Mouse (Mus musculus): ENCODE results near the gene Pitx2.
A peak's percentile ranks its signal among the peaks of the same experiment; 100 is the strongest.

Gene Pitx2

DNA sequence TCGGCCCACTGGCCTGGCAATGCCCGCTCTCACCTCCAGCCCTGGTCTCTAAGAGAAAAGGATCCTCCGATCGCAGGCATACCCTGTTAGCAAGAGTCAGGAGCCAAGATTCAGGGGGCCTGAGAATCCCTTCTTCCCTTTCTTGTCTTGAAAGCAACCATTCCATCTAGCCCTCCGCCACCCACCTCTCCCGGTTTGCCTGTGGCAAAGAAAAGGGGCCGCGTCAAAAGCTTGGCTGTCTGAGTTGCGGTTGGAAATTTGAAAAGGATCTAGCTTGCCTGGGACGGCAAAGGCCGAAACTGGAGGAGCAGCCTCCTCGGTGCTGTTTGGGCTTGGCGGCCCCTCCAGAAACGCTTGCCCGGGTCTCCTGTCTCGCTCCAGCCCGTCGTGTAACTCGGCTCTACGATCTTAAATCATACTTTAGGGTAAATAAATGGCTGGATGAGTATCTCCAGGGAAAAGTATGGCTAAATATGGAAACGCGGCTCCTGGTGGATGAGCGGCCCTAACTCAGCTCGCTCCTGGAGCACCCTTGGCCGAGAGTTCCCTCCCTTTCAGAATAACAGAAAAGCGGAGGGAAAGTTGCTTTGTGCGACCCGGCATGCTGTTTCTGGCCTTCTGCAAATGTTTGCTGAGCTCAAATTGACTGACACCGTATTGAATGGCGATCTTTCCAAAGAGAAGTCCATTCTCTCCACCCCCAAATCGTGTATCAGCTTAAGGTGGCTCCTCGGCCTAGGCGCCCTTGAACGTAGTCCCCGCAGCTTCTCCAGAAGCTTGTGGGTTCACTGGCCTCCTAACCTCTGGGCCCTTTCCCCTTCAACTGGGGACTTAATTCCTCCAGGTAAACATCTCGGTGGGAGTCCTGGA is 3.4 kb downstream of the Pitx2 start:
- DNase-seq, result no peak

DNA sequence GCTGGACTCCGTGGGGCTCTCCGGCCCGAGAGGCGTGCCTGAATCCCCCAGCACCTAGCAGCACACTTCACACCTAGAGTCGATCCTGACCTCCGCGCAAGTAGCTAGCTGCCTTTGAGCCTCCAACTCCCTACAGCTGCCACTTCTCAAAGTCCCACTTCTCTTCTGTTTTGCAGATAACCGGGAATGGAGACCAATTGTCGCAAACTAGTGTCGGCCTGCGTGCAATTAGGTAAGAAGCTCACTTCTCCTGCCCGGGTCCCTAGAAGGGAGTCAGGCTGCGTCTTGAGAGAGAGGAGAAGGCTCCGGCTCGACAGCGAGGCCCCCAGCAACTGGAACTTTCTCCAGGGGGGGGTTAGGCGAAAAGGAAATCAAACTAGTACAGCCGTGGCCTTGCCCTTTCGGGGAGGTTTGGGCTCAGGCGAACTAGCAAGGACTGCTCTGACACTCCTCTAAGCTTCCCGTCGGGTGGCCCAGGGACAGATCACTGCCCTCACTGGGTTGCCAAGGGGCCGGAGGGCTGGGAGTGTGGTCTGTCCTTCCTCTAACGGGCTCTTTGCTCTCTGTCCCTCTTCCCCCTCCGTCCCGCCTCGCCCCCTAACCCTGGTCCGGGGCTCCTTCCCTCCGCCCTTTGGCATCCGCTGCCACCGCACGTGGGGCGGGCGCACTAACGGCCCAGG is 4.2 kb downstream of the Pitx2 start:
- DNase-seq, result no peak

DNA sequence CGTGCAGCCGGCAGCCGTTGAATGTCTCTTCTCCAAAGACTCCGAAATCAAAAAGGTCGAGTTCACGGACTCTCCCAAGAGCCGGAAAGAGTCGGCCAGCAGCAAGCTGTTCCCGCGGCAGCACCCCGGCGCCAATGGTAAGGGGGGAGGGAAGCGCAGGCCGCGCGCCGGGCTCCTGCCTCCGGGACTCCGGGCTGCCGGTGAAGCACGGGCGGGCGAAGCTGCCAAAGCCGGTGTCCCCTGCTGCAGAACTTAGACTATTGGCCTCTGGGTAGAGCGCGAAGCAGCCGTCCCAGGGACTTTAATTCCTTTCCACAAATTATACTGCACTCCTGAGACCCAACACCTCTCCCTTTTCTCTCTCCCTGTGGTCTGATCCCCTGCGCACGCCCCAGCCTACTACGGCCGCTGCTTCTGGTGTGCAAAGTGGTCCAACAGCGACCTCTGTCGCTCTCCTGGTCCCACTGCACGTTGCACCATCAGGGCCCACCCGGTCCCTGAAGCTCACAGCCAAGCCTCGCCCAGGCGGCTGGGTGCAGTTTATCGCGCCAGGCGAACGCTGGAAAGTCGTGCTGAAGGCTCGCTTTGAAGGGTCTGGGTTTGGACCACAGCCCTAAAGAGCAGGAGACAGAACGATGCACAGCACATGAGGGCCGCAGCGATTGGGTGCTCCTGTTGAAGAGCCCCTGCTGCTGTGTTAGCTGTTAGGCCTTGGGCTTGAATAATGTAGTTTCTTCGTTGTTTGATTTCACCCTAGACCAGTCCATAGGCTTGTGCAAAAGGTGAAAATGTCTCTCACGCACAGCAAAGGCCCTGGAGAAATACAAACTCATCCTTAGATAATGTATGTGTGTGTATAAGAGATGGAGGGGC is 5.0 kb downstream of the Pitx2 start:
- DNase-seq, result no peak

DNA sequence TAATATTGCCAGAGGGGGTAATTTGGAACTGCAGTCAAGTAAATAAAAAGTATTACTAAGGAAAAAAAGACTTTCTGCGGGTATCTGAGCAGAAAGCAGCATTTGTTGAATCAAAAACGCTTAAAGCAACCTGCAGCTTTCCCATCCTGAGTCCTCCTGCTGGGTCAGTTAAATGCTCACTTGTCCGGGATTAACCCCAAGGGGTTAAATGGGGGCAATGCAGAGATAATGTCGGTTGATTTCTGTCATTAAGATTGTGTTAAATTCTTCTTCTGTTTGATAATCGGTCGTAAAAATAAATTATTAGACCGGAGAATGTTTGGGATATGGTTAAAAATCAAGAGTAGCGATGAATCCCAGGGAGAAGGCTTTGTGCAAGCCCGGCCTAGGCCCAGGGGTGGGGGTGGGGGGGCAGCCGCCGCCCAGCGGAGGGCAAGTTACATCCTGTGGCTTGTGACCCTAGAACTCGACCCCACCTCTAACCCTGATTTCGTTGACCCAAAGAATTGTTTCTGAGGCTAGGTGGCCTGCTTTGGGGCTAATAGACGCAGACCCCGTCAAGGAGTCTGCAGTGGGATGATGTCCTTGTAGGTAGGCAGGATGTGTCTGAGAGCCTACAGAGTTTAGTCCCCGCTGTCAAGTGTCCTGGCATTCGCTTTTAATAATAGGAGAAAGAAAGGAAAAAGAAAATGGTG is 6.0 kb downstream of the Pitx2 start:
- no peak for DNase-seq

DNA sequence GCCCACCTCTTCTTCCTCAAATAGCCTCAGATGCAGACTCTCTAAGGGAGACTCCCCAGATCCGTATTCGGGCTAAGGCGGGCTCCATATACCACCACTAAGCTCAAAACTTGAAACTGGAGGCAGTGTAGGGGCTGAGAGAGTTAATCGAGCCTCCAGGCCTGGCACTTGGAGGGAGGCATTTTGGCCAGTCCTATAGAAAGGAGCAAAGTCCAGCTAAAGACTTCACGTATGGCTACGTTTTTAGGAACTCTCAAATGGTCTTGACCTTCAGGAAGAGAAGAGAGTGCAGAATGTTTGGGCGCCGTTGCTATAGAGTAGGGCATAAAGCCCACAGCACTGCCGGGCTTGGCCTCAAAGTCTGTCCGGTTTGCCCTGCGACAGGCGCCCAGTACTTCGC is 7.1 kb downstream of the Pitx2 start:
- DNase-seq, result no peak

DNA sequence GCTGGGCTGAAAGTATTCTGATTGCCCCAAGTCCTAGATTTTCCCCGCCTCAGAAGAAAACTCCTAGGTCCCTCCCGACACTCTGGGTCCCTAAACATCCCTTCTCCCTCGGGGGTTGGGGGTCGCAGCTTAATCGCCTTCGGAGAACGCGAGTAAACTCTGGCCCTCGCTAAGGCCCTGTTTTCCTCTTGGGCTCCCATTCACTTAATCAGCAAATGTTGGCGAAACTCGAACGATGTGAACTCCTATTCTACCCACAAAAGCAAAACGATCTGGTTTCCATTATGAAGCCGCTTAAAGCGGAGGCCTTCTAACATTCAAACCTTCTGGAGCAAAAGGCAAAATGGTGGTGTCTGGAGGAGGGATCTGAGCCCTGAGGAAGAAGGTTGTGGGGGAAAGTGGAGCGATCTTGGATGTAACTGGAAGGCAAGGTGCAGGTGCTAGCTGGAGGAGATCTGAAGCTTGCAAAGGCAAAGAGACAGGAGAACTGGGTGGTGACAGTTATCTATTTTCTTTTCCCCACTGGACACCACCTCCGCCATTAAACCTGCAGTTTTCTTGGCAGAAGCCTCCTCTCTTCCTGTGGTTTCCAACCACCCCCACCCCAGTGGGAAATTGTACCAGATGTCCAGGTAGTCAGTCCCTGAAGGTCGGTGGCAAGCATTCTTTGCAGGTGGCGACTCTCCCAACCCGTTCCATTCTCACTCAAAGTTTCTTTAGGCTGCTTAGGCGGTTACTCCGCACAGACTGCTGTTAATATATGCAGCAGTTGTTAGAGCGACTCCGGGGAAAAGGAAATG is 7.8 kb downstream of the Pitx2 start:
- DNase-seq, result no peak

DNA sequence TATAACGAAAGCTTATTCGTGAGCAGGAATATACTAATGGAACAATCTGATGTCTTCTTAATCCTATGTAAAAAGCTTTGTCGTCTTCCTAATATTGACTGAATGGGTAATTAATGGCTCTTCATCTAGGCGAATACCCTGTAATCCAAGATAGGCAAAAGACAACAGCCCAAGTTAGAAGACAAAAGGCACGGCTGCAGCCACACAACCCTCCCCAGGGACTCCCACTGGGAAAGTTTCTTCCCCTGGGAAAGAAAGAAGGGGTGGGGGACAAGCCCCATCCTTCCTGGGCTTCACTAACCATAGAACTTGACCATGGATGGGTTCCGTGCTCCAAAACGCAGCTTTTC is 8.3 kb downstream of the Pitx2 start:
- no peak for DNase-seq

DNA sequence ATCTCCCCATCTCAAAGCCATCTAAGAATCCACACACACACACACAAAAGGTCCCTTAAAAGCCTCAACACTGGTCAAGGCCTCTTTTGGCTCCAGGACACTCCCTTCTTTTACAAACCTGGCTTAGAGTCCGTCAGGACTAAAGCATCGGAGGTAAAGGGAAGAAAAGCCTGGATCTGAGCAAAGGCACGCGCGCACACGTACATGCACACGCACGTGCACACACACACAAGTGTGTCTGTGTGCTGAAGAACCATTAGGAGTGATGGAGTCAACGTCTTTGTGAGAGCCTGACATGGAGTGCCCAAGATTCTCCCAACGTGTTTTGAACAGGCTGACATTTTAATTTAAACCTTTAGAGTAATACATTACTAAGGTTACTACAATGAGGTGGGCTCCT is 8.7 kb downstream of the Pitx2 start:
- no peak for DNase-seq

DNA sequence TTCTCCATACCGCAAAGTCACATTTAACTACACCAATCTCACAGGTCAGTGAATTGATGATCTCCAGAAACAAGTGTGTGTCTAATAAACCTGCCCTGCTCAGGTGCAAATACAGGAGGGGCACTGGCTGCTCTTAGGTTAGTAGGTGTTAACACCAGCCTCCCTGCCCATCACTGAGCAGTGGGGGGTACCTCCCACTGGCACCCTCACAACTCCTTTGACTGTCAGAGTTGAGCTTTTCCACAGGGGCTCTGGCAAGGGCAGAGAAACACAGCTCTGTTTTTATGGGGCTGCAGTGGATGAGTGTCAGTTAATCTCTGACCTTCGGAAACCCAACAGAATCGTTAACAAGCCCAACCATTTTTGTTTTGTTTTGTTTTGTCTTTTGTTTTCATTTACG is 9.6 kb downstream of the Pitx2 start:
- DNase-seq, result no peak

DNA sequence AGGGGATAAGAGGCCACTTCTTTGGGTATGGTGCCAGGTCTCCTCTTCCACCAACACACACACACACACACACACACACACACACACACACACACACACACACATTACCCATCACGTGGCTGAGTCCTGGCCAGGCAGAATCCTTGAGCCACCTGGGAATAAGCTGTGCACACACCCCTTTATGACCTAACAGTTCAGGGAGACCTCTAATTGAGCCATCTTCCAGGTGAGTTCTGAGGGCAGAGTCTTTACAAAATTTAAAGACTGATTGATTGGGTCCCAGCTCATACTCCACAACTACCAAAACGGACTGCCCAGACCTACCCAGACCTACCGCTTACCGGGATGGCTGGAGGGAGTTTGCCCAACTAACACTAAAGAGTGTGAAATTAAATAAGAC is 10.1 kb downstream of the Pitx2 start:
- DNase-seq, result no peak

DNA sequence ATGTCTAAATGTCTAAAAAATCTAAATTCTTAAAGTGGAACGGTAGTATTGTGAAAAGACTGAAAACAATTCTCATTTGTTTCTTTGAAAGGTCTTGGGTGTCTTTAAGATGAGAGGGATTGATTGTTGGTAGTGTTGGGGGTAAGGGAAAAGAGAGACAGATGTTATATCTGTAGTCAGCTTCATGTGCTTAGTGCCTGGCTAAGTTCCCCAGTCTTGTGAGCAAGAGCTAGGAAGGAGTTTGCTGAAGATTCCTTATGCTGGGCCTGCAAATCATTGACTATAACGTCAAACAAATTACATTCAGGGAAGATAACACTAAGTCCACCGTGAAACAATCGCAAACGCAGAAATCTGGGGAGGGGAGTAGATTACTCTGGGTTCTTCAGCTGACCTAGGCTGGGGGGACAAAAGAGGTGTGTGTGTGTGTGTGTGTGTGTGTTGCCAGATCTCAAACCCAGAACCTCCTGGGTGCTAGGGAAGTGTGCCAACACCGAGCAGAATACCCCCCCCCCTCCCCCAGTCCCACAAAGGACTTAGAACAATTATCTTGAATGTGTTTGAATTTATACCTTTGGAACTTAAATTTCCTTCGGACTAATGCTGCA is 12.5 kb downstream of the Pitx2 start:
- no peak for DNase-seq

DNA sequence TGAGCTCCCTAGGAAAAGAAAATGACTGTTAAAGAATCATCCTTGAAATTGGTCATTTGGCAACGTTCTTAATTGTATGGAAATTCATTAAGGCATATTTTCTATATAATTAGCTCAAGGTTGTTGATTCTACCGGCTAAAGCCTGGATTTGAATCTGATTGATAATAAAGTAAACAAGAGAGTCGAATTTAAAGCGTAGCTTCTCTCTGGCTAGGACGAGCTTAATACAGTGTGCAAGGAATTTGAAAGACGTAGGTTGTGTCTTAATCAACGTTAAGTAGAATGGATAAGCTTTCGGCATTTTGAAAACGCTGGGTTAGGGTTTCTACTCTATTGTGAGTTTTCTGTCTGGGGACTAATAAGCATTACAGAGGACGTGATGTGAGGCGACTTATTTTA is 13.1 kb downstream of the Pitx2 start:
- DNase-seq, result no peak

DNA sequence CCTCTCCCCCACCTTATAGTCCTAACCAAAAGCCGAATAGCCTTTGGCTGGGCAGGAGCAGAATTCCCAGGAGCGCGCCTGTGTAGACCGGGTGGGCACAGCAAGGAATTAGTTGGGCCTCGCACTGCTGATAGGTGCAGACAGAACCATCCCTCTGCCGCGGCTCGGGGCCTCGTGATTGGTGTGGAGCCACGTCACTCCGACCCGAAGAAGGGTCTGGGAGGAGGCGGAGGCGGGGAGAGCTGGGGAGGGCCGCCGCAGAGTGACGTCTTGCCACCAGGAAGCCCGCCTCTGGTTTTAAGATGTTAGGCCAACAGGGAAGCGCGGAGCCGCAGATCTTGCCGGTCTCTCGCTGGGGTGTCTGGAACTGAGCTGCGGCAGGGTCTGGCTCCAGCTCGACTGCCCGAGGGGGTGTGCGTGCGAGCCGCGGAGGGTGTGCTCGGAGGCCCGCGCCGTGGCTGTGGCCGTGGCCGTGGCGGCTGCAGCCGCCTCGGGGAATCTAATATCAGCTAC is 14.0 kb downstream of the Pitx2 start:
- peak; percentile 17 for DNase-seq

DNA sequence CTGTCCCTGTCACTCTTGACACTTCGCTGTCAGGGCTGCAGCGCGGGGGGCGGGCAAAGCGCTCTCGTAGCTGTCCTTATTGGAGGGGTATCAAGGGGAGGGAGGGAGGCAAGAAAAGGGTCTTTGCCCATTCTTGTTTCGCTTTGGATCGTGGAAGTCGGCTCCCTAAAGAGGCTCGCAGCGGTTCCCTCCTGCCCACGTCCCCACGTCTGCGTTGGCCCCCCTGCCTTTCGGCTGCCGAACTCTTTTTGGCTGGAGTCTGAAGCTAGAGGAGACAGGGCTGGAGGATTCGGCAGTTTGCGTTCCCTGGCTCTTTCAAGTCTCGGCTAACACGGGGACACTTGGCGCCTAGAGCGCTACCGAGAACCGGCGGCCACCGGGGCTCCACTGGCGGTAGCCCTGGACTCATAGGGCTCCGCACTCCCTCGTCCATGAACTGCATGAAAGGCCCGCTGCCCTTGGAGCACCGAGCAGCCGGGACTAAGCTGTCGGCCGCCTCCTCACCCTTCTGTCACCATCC is 14.5 kb downstream of the Pitx2 start:
- no peak for DNase-seq

DNA sequence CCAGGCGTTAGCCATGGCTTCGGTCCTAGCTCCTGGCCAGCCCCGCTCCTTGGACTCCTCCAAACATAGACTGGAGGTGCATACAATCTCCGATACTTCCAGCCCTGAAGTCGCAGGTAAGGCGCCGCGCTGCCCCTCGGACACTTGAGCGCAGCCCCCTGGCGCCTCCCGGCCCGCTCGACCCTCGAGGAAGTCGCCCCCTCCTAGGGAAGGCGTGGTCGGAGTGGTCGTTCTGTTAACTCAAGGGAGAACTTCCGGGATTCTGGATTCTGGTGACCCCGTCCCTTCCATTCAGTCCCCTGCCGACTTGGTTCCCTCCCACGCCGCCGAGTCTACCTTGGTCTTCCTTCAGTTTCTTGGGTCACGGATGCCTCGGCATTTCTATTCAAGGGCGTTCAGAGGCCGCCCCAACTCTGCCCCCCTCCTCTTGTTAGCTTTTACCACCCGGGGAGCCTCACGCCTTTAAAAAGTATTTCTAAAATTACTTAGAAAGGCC is 15.0 kb downstream of the Pitx2 start:
- no peak for DNase-seq

DNA sequence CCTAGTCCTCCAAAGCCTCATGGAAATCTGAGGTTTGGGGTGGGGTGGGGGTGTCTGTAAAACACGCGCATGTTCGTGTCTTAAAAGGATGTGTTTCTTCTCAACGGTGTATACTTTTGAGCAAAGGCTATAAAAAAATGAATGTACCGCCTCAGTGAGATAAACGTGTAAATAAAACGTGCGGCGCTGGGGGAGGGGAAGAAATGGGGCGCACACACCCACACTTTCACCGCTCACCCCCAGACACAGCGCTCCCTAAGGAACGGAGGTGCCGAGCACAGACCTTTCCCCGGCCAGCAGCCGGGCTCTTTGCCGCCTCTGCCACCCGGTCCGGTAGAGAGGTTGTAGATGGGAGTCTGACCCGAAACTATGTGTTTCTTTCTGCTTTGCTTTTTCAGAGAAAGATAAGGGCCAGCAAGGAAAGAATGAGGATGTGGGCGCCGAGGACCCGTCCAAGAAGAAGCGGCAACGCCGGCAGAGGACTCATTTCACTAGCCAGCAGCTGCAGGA is 15.6 kb downstream of the Pitx2 start:
- DNase-seq, result no peak

DNA sequence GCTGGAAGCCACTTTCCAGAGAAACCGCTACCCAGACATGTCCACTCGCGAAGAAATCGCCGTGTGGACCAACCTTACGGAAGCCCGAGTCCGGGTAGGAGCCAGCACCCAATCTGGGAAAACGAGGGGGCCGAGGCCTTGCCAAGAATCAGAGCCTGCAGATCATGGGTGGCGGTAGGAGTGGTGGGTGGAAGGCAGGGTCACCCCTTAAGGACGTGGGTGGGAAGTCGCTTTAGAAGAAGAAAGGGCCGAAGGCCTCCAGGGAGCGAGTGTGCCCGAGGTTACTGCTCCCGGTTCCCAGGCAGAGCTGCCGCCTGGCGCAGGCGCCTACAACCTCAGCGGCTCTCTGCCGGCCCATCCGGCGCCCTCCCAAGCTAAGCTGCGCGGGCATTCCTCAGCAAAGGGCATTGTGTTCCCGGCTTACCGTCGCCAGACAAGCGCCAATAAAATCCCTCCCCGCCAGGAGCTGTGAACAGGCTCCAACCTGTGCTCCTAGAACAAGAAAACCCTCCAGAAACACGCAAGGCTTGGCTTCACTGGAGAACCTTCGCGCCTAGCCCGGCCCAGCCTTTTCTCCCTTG is 16.2 kb downstream of the Pitx2 start:
- DNase-seq, result no peak

DNA sequence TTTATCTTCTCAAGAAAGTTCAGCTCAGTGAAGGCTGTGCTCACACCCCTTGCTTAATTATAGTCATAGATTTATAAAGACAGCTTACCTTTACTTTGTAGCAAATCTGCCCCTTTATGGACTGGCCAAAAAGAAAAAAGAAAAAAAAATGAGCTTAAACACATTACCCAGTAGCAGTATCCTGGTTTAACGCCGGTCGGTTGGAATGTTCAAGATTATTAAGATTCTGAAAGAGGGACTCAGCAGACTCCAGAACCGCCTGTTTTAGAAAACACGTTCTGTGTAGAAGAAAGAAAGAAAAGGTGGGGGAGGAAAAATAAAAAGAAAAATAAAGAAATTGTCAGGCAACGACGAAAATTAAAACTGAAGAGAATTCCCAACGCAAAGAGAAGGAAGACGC is 16.8 kb downstream of the Pitx2 start:
- no peak for DNase-seq

DNA sequence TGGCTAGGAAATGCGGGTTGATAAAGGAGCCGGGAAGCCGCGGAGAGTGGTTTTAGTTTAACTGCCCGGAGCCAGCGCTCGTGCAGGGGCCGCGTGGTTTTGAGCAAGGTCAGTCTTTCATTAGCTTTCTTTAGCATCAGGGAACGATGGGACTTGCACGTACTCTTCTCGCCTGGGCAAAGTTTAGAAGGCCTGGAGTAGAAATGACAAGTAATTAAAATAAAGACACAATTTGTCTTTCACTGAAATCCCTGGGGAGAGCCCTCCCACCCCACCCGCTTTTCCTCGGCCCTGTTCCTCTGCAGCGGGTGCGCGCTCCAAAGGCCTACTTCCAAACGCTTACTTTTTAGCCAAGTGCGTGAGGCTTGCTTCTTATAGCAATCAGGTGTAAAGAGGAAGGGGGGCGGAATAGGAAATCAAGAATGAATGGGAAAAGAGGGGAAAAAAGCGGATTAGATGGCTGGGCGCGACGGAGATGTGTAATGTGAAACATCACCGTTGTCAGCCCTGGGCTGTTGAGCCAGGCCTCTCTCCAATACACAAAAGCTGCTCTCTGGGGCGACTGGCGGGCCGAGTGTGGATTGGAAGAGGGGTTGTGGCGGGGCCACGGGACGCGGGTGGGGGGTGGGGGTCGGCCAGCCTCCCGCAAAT is 17.4 kb downstream of the Pitx2 start:
- DNase-seq, result no peak

DNA sequence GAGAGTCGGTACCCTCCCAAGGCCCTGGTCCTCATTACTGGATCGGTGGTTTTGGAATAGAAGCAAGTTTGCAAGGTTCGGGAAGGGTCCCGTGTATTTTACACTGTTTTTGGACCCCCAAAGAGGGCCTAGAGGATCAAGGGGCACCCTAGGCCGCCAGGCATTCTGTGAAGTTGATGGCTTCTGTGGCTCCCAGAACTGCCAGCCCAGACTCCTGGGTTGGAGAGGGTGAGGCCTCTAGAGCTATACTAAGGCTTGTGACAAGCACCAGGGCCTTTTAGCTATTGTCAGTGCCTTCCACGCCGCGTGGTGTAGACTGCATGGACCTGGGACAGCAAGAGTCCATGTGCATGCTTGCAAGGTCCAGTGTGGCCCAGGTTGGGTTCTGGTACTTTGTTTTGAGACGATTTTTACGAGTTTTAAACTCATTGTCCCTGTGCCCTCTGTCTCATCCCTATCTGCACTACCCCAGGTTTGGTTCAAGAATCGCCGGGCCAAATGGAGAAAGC is 18.2 kb downstream of the Pitx2 start:
- DNase-seq, result no peak
